Mouse (Mus musculus): ENCODE results near the gene Ovol1.

The Ovol1 gene

GRCm38 (mm10) chr19:5529325-5530137, 30.9 kb downstream of the Ovol1 start:
- Histone ChIP-seq H3K9me3 (ENCODE audit: low read length) (no peaks in the 10 kb centered on the region), H3K4me1 (replicated peaks; ENCODE audit: low read depth, low read length) (peaks cover 31% of the 10 kb centered on the region), H3K4me3 (replicated peaks; ENCODE audit: low read length) (peak overlapping the region; percentile 8; the same call in 1 of the 2 replicates), H3K27me3 (ENCODE audit: insufficient read depth, low read length) (peaks cover 29% of the 10 kb centered on the region), H3K36me3 (ENCODE audit: insufficient read depth, low read length) (no peaks in the 10 kb centered on the region)
- peak; percentile 88 for TF ChIP-seq CTCF (conservative IDR thresholded peaks at IDR 0.05; ENCODE audit: low read length)
- no peak for TF ChIP-seq POU5F1 (IDR thresholded peaks at IDR 0.05; ENCODE audit: borderline replicate concordance, low read length)

- no peak for TF ChIP-seq NANOG (IDR thresholded peaks at IDR 0.05; ENCODE audit: borderline replicate concordance, low read length)
- TF ChIP-seq CTCF (conservative IDR thresholded peaks at IDR 0.05; ENCODE audit: low read length): no peak
- no peak for TF ChIP-seq POU5F1 (IDR thresholded peaks at IDR 0.05; ENCODE audit: borderline replicate concordance, low read length)
- Histone ChIP-seq H3K4me1 (replicated peaks; ENCODE audit: low read depth, low read length) (peaks cover 35% of the 10 kb centered on the region), H3K4me3 (replicated peaks; ENCODE audit: low read length) (no peak overlapping the region), H3K9me3 (ENCODE audit: low read length) (no peaks in the 10 kb centered on the region), H3K27me3 (ENCODE audit: insufficient read depth, low read length) (0 out of 2 replicates have a peak, but pooled peaks cover 2% of the 10 kb centered on the region), H3K36me3 (ENCODE audit: insufficient read depth, low read length) (no peaks in the 10 kb centered on the region)
These were observed 35.2 kb downstream of the Ovol1 start for GRCm38 (mm10) chr19:5525204-5525603.

GRCm38 (mm10) chr19:5518721-5519120, 41.7 kb downstream of the Ovol1 start:
- Histone ChIP-seq H3K4me1 (replicated peaks; ENCODE audit: low read depth, low read length) (peaks cover 47% of the 10 kb centered on the region), H3K4me3 (replicated peaks; ENCODE audit: low read length) (no peak overlapping the region), H3K9me3 (ENCODE audit: low read length) (no peaks in the 10 kb centered on the region), H3K36me3 (ENCODE audit: insufficient read depth, low read length) (no peaks in the 10 kb centered on the region), H3K27me3 (ENCODE audit: insufficient read depth, low read length) (no peaks in the 10 kb centered on the region)
- TF ChIP-seq POU5F1 (IDR thresholded peaks at IDR 0.05; ENCODE audit: borderline replicate concordance, low read length) (no peak), CTCF (conservative IDR thresholded peaks at IDR 0.05; ENCODE audit: low read length) (no peak), NANOG (IDR thresholded peaks at IDR 0.05; ENCODE audit: borderline replicate concordance, low read length) (no peak)

DNA sequence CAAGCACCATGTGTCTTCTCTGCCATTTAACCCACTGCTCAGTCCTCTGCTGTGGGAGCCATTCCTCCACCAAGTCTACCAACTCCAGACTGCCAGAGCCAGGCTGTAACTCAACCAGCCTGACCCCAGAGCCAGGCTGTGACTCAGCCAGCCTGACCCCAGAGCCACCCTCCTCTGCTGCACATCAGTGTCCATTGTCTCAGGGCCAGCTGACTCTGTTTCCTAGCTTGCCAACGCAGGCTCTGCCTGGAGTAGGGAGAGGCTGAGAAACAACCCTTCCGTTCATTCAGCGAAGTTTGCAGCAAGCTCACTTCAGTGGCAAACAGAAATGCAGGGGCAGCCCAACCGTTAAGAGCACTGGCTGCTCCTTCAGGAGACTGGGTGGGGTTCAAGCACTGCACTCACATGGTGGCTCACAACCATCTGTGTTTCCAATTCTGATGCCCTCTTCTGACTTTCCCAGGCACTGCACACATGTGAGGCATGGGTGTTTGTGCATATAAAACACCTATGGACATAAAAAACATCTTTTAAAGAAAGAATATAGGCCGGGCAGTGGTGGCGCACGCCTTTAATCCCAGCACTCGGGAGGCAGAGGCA, 43.4 kb downstream of the Ovol1 start:
- no peaks in the 10 kb centered on the region for H3K27me3 ChIP-seq (ENCODE audit: insufficient read depth, low read length)
- TF ChIP-seq NANOG (IDR thresholded peaks at IDR 0.05; ENCODE audit: borderline replicate concordance, low read length) (no peak), CTCF (conservative IDR thresholded peaks at IDR 0.05; ENCODE audit: low read length) (no peak; the same call in 1 of the 2 replicates), POU5F1 (IDR thresholded peaks at IDR 0.05; ENCODE audit: borderline replicate concordance, low read length) (no peak)
- H3K9me3 ChIP-seq (ENCODE audit: low read length): no peaks in the 10 kb centered on the region
- no peak overlapping the region for H3K4me3 ChIP-seq (replicated peaks; ENCODE audit: low read length)
- no peaks in the 10 kb centered on the region for H3K36me3 ChIP-seq (ENCODE audit: insufficient read depth, low read length)
- H3K4me1 ChIP-seq (replicated peaks; ENCODE audit: low read depth, low read length): peaks cover 47% of the 10 kb centered on the region

- no peaks in the 10 kb centered on the region for H3K27me3 ChIP-seq (ENCODE audit: insufficient read depth, low read length)
- TF ChIP-seq CTCF (conservative IDR thresholded peaks at IDR 0.05; ENCODE audit: low read length) (peak; percentile 24), POU5F1 (IDR thresholded peaks at IDR 0.05; ENCODE audit: borderline replicate concordance, low read length) (no peak), NANOG (IDR thresholded peaks at IDR 0.05; ENCODE audit: borderline replicate concordance, low read length) (peak; percentile 19; the same call in 1 of the 2 replicates)
- H3K36me3 ChIP-seq (ENCODE audit: insufficient read depth, low read length): no peaks in the 10 kb centered on the region
- H3K4me1 ChIP-seq (replicated peaks; ENCODE audit: low read depth, low read length): peaks cover 54% of the 10 kb centered on the region
- no peak overlapping the region for H3K4me3 ChIP-seq (replicated peaks; ENCODE audit: low read length)
- H3K9me3 ChIP-seq (ENCODE audit: low read length): no peaks in the 10 kb centered on the region
These were observed 44.3 kb downstream of the Ovol1 start for GRCm38 (mm10) chr19:5515840-5516777.

GRCm38 (mm10) chr19:5513005-5513349, 47.5 kb downstream of the Ovol1 start:
- no peak for TF ChIP-seq POU5F1 (IDR thresholded peaks at IDR 0.05; ENCODE audit: borderline replicate concordance, low read length)
- no peak for TF ChIP-seq NANOG (IDR thresholded peaks at IDR 0.05; ENCODE audit: borderline replicate concordance, low read length)
- no peak for TF ChIP-seq CTCF (conservative IDR thresholded peaks at IDR 0.05; ENCODE audit: low read length)
- Histone ChIP-seq H3K36me3 (ENCODE audit: insufficient read depth, low read length) (no peaks in the 10 kb centered on the region), H3K4me3 (replicated peaks; ENCODE audit: low read length) (no peak overlapping the region), H3K27me3 (ENCODE audit: insufficient read depth, low read length) (no peaks in the 10 kb centered on the region), H3K4me1 (replicated peaks; ENCODE audit: low read depth, low read length) (peaks cover 65% of the 10 kb centered on the region), H3K9me3 (ENCODE audit: low read length) (no peaks in the 10 kb centered on the region)

DNA sequence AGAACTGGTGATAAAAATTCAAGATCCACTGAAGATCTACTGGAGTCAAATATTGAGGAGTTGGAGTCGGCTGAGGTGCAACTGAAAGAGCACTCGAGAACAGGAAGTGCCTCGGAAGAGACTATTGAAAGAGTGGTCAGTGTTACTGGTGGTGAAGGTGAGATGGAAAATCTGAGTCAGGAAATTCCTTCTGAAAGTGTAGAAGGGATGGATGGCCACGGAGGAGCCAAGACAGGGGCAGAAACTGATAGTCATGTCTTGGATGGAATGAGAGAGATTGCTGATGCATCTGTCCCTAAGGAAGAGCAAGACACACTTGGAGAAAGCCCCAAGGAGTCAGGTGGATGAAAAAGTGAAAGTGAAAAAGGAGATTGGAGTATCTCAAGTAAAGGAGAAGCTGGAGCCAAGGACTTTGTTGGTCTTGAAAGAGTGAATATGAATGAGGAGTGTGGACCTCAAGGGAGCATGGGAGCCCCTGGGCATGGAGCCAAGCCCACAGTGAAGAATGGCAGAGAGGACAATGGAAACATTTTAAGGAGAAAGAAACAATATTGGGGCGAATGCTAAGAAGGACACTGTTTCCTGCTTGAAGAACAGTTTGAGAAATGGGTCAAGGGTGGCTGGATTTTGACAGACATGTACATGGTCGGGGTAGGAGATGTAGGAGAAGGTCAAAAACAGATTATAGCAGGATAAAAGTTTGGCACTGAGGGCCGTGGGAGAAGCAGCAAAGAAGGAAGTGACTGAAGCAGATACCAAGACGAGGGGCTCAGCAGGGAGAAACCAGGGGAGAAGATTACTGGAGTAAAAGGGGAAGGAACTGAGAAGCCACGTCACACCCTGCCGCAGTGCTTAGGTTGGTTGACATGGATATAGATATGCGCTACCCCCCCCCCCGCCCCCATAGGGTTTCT, 48.1 kb downstream of the Ovol1 start:
- no peaks in the 10 kb centered on the region for H3K9me3 ChIP-seq (ENCODE audit: low read length)
- TF ChIP-seq NANOG (IDR thresholded peaks at IDR 0.05; ENCODE audit: borderline replicate concordance, low read length) (no peak), CTCF (conservative IDR thresholded peaks at IDR 0.05; ENCODE audit: low read length) (no peak), POU5F1 (IDR thresholded peaks at IDR 0.05; ENCODE audit: borderline replicate concordance, low read length) (no peak)
- no peaks in the 10 kb centered on the region for H3K36me3 ChIP-seq (ENCODE audit: insufficient read depth, low read length)
- no peak overlapping the region for H3K4me3 ChIP-seq (replicated peaks; ENCODE audit: low read length)
- H3K27me3 ChIP-seq (ENCODE audit: insufficient read depth, low read length): no peaks in the 10 kb centered on the region
- peaks cover 59% of the 10 kb centered on the region for H3K4me1 ChIP-seq (replicated peaks; ENCODE audit: low read depth, low read length)

All from E14TG2a.4 (cell line).